Mouse (Mus musculus) thymus, postnatal 4 days (tissue): ENCODE results near the gene Ccdc61.
"Not testable (repeated sequence)": the region's sequence is repeated elsewhere in the genome, so short reads cannot be mapped to it uniquely, and the experiment has no call there.

Source experiments
- DNase-seq: peaks from one replicate; pipeline ENCODE4 v3.0.0; 2021

The Ccdc61 gene

DNA sequence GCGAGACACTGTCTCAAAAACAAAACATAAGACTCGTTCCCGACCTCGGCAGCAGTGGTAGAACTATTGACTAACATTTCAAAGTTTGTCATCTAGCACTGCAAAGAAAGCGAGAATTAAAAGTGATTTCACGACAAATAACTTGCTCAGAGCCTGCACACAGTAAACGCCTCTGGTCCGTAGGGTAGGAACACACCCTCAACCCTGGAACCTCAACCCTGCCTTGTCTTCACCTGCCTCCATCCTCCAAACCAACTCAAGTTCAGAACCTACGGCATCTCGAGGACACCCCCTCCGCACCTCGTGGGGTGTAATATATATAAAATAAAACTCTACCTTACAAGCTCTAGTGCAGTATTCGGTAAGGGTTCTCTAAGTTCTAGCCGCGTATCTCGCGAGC lies 418 bp downstream of the Ccdc61 start:
- DNase-seq, result no peak

DNA sequence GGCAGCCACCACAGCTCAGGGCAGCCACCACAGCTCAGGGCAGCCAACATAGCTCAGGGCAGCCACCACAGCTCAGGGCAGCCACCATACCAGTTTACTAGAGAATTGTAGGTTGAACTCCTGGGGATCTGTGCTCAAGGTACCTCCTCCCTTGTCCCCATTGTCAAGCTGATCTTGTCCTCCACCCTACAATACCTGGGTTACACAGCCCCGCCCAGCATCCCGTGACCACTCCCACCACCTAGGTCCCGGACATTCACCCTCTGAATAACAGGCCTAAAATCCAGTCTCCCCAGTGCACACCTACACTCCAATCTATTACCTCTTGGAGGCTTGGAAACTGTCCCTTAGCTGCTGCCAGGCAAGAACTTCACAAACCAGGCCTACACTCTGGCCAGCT lies 5.2 kb downstream of the Ccdc61 start:
- no peak for DNase-seq

DNA sequence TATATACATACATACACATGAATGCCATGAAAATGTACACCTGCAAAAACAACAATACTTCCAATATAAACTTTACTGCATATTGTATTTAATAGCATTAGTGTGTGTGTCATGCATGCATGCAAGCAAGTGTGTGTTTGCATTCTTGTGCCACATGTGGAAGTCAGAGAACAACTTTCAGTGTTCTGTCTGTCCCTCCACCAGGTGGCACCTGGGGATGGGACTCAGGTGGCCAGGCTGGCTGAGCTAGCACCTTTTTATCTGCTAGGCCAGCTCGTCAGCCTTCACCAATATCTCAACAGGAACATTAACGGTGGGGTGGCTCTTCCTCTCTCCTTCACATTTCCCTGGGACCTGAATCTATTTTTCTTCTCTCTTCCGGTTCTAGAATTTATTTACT lies 7.7 kb downstream of the Ccdc61 start:
- no peak for DNase-seq

DNA sequence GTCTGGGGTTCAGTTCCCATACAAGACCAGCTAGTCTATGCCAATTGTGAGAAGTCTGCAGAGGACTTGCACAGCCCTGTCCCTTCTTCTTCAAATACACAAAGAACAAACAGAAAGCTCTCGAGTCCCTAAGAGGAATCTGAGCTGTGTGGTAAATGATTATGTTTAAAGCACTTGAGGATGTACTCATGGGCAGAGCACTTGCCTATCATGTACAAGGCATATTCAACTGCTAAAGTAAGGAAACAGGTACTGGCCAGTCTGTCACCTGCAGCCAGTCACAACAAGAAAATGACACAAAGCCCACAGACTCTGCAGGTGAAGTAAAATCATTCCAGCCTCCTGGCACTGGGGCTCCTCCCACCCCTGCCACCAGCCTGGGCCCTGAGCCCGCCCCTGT lies 9.7 kb downstream of the Ccdc61 start:
- DNase-seq, result no peak

DNA sequence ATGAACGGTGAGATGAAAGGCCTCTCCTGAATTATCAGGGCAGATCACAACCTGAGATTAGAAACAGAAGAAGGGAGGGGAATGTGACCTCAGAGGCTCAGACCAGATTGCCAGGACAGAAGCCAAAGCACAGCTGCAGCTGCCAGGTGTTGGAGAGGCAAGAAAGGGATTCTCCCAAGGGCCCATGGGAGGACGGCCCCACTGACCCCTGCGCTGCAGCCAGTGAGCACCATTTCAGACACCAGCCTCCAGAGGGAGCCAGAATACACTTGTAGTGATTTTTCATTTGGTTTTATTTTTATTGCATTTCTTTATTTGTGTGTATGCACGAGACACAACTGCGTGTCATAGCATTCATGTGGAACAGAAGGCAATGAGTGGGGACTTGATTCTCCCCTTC lies 13.7 kb downstream of the Ccdc61 start:
- no peak for DNase-seq

DNA sequence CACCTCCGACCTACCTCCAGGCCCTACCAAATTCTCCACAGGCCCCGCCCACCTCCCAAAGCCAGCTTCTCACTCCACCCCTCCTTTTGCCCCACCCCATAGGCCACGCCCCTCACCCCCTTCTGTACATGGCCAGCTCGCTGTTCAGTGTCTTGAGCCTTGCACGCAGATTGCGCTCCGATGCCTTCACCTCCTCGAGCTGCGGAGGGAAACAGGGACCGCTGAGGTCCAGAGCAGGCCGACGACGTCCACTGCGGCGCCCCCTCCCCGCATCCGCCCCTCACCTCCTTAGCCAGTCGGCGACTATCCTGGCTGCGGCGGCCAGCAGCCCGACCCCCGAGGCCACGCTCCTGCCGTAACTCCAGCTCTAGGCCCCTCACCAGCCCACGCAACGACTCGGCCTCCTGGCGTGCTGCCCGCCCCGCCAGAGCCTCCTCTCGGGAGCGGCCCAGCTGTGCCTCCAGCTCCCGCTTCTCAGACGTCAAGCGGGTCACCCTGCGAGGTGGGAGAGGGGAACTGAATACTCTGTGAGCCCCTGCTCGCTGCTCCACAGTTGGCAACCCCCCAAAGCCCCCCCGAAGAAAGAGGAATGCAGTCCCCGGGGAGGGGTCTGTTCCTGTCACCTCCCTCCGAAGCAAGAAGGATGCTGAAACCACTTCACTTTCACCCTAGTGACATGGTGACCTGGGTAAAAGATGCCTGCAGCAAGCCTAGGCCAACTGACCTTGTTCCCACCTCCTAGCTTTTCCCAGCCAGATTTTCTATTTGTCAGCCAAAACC lies 16.4 kb downstream of the Ccdc61 start:
- DNase-seq, result peak; percentile 76

DNA sequence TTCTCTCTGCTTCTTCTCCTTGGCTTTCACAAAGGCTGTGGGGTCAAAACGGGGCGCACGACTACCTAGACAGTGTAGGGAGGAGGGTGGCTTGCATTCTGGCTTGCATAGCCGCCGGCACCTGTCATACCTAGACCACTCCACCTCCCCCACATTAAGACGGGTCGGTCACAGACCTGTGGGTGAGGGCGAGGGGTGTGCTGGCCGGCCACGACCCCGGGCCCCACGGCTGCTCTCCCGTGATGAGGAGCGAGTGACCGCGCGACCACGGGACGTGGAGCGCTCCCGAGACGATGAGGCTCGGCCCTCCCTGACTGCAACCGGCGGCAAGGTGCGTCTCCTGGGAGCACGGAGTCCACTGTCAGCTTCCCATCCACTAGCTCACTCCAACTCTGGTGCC lies 17.2 kb downstream of the Ccdc61 start:
- peak; percentile 20 for DNase-seq

DNA sequence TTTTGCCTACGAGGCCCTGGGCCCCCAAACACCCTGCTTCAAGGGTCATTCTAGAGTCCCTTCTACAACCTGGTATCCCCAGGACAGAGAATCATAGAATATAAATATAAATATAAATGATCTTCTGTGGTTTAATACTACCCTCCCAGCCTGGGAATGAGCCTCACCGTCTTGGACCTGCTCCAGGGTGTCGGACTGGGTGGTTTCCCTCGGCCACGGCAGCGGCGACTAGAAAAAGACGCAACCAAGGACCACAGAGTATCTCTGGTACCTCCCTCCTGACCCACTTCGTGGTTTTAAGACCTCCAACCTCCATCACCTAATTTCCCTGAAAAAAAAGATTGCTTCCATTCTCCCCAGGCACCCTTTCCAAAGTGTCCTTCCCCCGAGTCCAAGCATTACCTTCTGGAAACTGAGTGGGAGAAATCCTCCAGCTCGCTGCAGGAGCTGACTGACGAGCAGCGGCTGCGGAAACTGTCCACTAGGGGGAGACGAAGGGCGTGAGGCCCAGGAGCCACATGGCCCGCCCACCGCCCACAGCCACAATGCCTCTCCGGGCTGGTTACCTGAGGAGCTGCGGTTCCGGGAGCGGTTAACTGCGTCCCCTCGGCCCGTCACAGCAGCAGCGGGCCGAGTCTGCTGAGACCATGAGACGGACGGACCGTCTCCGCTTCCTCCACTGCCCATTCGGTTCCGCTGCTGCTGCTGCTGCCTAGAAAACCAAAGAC lies 18.2 kb downstream of the Ccdc61 start:
- peak; percentile 93 for DNase-seq

DNA sequence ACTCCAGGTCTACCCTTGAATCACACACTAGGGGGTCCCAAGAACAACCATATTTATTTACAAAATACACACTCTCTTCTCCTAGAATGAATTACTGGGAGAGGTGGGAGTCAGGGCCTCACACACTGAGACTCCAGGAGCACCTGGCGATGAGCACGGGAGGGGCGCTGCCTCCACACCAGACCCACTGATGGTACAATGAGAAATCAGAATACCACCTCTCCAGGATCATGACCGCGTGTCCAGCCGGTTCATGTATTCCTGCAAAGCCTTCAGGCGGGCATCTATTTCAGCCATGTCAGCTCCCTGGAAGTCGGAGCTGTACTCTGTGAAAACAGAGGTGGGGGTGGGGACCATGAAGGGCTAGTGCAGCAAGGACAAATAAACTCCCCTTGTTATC lies 19.4 kb downstream of the Ccdc61 start:
- no peak for DNase-seq

DNA sequence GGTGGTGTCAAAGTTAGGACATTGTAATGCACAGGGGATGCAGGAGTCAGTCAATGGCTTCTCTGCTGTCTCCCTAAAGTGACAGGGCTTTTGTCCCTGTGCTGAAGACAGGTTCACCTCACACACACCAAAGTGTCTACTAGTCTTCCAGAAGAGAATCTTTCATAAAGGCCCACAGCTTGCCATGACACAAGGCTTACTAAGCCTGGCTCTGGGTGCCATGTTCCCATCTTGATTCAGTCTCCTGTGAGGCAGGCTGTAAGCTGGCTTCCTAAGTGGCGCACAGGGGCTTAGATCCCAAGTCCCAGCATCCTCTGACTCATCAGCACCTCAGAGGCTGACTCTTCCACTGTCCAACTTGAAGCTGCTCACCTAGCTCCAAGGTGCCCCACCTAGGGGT lies 23.3 kb downstream of the Ccdc61 start:
- no peak for DNase-seq

DNA sequence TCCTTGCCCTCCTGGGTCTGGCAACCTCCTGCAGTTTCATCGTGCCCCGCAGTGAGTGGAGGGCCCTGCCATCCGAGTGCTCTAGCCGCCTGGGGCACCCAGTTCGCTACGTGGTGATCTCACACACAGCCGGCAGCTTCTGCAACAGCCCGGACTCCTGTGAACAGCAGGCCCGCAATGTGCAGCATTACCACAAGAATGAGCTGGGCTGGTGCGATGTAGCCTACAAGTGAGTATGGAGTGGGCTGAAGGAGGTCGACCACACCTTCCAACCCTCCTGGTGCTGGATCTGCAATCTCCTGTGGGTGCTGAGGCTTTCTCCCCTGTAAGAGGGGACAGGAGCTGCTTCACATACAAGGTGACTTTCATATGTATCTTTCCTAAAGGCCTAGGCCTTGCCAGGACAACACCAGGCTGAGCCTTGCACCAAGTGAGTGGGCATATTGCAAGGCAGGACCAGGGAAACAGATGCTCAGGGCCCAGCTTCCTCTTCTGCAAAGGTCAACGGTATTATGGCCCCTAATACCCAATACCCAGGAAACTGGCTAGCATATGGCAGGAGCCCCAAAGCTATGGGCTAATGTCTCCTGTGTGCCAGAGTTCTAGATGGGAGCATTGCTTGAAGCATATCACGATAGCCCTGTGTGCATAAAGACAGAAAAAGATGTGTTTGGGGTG lies 25.3 kb downstream of the Ccdc61 start:
- no peak for DNase-seq

DNA sequence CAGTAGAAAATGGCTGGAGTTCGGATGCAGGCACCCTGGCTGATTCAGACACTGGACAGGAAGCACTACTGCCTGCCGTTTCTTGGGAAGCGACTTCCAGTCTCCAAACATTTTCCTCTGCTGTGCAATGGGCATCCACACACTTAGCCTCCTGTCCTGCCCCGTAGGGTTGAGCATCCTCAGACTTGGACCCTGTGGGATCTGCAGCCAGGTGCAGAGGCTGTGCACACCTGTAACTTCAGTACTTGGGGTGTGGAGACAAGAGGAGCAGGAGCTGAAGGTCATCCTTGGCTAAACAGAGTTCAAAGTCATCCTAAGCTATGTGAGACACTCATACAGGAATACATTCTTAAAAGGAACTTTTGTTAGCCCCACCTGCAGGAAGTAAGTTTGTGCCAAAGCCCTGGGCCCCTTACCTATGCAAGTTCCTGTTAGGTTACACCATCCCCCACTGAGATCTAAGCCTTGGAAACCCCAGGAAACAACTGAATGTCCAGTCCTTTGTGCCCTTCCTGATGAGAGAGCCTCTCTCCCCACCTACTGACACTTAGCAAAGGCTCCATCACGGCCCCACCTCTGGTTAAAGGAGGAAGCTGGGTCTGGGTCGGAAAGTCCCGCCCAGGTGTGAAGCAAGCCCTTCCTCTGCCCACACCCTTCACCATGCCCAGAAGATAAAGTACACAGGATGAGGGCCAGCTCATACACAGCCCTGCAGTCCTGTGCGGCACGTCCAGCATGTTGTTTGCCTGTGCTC lies 26.0 kb downstream of the Ccdc61 start:
- no peak for DNase-seq

DNA sequence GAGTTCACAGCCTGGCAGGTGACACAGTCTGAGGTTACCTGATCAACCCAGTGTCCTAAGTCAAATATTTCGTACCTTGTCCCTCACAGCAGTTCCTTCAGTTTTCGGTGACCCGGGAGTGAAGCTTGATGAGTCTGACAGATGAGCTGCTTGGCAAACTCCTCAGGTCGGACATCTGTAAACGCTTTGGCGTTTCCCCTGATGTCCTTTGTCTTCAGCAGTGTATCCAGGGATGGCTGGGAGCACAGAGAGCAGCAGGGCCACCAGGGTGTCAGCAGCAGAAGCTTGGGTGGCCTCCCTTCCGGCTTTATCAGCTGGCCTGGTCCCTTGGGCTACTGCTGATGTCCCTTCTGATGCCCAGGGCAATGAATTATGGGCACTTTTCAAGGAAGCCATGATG lies 31.5 kb downstream of the Ccdc61 start:
- no peak for DNase-seq

DNA sequence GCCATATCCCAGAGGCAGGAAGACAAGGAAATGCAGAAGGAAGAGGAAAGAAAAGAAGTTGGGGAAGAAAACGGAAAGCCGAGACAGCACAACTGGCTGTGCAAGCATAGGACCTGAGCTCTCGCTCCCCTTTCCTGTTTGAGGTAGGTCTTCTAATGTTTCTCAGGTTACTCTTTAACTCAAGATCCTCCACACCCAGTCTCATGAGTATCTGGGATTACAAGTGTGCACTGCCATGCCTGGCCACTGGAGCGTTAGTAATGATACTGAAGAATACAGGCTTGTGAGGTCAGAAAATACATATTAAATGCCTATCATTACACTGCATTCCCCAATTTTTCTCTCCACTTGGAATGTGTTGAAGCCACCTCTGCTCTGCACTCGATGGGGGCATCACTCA lies 34.8 kb downstream of the Ccdc61 start:
- no peak for DNase-seq

DNA sequence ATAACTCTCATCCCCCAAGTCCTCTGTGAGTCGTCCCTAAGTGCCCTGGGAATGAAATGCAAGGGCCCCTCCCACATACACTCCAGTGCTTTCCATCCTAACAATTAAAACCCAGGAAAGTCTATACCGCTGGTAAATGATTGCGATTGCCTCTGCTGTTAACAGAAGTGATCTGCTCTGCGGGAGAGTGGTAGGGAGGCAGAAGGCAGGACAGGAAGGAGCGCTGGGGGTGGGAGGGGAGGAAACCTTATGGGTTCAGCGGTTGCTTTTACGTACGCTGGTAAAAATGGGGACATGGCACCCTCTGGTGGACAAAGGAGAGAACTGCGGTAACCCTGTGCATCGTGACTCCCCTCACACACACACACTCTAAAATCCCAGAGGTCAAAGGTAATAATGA lies 37.0 kb downstream of the Ccdc61 start:
- peak; percentile 77 for DNase-seq

DNA sequence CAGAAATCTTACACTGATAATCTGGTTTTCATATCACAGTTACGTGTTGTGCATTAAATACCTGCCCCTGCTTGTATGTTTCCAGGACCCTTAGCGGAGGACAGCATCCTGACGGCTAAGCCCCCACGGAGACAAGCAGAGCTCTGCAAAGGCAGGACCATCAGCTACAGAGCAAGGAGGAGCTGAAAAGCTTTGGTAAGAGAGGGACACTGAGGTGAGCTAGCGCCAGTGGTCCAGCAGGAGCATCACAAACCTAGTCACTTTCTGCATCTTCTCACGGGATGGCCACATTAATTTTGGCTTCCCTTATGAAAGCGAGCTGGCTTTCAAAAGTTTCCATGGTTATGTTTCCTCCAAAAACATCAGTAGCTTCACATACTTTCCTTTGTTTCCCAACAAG lies 37.4 kb downstream of the Ccdc61 start:
- DNase-seq, result no peak

DNA sequence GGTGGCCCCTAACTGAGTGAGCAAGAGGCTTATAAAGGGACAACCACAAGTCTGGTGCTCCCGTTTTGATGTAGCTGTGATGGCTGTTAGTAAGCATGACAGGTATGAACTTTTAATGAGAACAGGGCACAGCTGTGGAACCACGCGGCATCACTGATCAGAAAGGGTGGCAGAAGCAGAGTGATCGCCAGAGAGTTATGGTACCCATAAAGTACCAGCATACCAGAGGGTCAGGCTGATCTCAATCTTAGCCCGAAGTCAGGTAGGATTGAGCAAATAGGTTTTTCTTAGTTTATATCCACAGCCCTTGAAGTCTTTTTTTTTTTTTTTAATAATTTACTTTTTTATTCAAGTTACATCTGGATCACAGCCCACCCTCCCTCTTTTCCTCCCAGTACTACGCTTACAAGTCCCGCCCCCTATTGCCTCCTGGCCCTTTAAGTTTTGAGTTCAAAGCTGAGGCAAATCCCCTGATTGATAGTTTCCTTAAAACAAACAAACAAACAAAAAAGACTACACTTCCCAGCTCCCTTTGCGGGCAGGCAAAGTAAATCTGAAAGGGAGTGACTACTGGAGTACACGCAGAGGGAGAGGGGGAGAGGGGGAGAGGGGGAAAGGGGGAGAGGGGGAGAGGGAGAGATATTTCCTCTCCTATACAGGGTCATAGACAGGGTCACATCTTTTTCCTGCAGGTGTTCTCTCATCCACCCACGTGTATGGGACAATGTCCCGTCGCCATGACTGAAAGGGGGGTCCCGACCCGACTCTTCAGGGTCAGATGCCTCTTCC lies 38.0 kb downstream of the Ccdc61 start:
- no peak for DNase-seq

DNA sequence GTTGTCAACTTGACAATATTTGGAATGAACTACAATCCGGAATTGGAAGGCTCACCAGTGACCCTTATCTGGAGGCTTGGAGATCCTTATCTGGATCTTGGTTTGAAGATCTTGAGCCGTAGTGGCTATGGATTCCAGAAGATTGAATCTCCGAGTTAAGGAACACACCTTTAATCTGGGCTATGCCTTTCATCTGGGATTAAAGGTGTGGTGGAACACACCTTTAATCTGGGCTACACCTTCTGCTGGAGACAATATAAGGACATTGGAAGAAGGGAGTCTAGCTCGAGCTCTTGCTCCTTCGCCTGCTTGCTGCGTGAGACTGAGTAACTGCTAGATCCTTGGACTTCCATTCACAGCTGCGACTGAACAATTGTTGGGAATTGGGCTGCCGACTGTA lies 39.2 kb downstream of the Ccdc61 start, which contains the start of gene Pglyrp1:
Pglyrp1 (plus strand) TSS at position 301 of the 400 bp plus-strand sequence.
- DNase-seq, result not testable (repeated sequence)

DNA sequence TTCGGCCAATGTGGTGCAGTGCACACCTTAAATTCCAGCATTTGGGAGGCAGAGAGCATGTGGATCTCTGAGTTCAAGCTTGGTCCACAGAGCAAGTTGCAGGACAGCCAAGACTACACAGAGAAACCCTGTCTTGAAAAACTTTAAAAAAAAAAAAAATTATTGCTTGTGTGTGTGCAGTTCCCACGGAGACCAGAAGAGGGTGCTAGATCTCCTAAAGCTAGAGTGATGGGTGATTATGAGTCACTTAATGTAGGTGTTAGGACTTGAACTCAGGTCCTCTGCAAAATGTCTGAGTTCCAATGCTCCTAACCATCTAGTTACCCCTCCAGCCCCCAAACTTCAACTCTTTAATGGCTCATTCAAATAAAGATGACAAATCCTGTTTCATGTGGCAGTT lies 41.7 kb downstream of the Ccdc61 start:
- no peak for DNase-seq

DNA sequence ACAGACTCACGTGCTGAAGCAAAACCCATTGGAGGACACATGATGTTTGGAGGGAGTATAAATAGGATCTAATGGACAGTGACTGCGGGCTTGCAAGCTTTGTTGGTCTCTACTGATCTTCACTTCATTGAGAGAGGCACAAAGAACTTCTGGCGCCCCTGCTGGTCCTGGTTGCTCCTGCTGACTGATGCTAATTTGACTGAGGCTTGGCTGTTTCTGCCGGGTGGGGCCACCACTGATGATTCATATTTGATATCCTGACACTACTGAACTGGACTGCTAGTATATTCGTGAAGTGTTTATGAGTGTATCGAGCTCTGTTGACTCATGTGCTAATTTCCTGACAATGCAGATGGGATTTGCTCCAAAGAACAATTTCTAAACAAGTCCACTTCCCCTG lies 47.4 kb downstream of the Ccdc61 start:
- DNase-seq, result no peak

DNA sequence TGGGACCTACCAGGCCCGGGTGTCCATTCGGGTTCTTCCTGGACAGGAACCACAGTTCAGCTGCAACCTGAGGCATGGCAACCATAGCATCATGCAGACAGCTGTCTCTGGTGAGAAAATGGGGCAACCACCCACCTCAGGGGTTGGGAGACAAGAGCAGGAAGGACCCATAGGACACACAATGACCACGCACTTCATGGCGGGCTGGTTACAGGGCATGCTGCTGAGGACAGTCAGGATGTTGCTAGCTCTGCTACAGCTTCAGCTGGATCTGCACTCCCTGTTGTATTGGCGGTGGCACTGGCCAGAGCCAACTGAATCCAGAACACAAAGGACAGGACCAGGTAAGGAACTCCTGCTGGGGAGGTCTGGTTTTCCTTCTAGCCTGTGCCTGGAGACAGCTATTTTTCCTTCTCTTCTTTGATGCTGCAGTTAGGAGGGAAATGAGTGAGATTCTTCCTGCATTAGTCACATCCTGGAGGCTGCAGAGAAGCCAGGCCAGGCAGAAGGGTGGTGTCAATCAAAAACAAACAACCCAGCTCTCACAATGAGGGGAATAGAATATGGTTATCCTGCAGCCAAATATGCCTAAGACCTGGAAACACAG lies 51.8 kb downstream of the Ccdc61 start:
- no peak for DNase-seq

DNA sequence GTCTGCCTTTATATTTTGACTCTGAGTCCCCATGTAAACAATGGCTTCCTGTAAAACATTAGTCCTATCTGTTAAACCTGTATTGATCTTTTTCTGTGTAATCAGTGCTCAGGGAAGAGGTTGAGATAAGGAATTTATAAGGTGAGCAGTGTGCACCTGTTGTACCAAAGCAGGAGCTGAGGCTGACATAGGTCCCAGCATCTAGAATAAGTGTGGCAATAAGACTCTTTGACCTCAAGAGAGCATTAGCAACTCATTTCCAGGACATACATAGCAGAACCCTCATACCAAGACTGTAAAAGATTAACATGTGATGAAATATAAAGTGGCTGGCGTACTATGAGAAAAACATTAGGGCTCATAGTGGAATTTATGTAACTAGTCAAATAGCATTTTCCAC lies 61.8 kb downstream of the Ccdc61 start:
- no peak for DNase-seq
